Mouse (Mus musculus) left cerebral cortex, adult 9 months (tissue): Measurements from ENCODE around the gene Chchd1.
"Not testable (repeated sequence)": the region's sequence is repeated elsewhere in the genome, so short reads cannot be mapped to it uniquely, and the experiment has no call there.

Experiments
- DNase-seq, 2 experiments: peaks; one replicate each; pipeline ENCODE4 v3.0.0; 2022; ENCODE audit warnings: low spot score in 2 of 2

Chchd1 gene

DNA sequence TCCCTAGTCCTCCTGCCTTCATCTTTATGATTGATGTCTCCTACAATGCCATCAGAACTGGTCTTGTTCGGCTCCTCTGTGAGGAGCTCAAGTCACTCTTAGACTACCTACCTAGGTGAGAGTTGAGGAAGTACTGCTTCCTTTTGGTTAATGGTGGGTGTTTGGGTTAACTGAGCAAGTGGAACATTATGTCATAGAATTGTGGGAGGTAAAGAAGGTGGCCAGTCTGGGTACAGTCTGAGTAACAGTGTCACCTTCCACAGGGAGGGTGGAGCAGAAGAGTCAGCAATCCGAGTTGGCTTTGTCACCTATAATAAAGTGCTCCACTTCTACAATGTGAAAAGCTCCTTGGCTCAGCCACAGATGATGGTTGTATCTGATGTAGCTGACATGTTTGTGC, 13.8 kb upstream of the Chchd1 start:
- DNase-seq = no peak

DNA sequence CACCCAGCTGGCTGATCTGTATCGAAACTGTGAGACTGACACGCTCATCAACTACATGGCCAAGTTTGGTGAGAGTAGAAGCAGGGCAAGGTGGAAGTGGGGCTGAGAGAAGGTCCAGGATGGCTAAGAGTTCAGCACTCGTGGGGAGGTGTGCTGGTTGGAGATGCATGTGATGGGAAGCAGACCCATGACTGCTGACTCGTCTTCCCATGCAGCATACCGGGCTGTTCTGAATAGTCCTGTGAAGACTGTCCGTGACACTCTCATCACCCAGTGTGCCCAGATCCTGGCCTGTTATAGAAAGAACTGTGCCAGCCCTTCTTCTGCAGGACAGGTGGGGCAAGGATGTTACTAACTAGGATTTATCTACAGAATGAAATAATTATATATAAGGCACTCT, 11.0 kb upstream of the Chchd1 start:
- no peak for DNase-seq

DNA sequence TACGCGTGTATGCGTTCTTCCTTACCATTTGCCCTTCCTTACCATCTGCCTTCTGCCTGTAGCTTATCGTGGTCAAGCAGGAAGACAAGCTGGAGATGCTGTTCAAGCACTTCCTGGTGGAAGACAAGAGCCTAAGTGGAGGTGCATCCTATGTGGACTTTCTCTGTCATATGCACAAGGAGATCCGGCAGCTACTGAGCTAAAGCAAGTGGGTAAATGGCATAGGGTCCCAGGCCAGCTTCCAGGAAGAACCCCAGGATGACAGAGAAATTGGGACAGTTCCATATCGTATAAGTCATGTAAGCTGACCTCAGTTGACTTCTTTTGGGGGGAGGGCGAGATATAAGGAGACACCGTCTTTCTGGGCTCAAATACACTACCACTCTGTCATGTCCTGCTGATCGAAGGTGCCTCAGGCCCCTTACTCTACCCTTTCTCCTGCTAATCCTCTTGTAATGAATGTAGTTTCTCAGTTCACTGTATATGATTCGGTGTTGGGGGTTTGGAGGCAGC, 9.2 kb upstream of the Chchd1 start:
- no peak for DNase-seq

DNA sequence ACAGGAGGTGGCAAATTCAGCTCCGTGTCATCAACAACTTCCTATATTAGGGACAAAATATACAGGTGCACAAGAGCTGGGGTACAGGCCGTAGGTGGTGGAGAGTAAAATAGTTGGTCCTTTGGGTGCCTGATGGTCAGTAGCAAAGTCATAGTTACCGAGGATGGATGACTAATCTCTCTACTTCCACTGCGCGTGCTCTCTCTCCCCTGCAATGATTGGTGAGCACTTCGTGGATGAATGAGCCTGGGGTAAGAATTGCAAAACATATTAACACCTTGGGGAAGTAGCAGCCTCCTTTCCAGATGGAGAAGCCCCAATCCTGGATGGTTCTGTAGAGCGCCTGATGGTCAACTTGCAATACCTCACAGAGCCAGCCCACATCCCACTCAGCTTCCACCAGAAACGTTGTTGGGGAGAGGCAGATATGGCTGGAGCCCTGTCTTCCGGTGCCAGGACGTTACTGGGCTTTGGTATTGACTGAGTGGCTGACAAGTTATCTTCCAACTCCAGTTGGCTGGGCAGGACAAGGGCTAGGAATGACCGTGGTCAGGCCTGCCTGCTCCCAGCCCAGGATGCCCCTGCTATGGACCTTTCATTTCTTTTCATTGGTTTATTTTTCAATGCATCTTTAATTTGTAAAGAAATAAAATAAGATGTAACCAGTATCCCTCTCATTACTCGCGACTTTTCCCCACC, 8.5 kb upstream of the Chchd1 start:
- peak in 1 of 2 experiments; percentile 46 for DNase-seq

DNA sequence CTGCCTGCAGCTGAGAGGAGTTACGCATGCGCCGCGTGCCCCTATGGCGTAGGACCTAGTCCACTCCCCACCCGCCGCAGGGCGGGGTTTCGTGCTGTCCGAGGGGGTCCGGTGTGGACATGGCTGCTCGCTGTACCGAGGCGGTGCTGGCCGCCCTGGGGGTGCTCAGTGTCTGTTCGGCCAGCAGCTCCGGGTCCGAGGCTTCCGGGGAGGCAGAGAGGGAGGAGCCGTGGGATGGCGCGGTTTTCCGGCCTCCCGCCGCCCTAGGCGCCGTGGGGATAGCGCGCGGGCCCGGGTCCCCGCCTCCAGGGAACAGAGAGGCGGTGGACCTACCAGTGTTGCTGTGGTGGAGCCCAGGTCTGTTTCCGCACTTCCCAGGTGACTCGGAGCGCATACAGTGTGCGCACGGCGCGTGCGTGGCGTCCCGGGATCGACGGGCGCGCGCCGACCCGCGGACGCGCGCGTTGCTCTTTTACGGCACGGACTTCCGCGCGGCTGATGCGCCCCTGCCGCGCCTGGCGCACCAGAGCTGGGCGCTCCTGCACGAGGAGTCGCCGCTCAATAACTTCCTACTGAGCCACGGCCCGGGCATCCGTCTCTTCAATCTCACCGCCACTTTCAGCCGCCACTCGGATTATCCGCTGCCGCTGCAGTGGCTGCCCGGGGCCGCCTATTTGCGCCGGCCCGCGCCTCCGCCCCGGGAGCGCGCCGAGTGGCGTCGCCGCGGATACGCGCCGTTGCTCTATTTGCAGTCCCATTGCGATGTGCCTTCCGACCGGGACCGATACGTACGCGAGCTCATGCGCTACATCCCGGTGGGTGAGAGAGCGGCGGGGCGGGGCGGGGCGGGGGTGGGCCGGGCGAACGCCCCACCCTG, 7.7 kb upstream of the Chchd1 start, which contains the start of gene Fut11:
Gene Fut11 (plus strand): TSS at position 85 of the 877 bp plus-strand sequence.
- DNase-seq = peak; percentile 70 to 84

DNA sequence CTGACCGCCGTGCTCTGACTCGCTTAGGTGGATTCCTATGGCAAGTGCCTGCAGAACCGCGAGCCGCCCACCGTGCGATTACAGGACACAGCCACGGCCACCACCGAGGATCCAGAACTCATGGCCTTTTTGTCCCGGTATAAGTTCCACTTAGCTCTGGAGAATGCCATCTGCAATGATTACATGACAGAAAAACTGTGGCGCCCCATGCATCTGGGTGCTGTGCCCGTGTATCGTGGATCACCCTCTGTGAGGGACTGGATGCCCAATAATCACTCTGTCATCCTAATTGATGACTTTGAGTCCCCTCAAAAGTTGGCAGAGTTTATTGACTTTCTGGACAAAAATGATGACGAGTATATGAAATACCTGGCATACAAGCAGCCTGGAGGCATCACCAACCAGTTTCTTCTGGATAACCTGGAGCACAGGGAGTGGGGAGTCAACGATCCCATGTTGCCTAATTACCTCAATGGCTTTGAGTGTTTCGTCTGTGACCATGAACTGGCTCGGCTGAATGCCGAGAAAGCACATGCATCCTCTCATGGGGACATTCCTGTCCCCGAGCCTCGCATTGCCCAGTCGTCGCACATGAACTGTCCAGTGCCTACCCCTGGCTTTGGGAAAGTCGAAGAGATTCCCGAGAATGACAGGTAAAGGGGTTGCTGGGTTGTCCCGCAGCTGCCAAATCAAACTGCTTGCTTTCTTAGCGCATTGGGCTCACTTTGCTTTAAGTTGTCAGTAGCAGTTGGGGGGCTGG, 6.9 kb upstream of the Chchd1 start:
- no peak for DNase-seq

DNA sequence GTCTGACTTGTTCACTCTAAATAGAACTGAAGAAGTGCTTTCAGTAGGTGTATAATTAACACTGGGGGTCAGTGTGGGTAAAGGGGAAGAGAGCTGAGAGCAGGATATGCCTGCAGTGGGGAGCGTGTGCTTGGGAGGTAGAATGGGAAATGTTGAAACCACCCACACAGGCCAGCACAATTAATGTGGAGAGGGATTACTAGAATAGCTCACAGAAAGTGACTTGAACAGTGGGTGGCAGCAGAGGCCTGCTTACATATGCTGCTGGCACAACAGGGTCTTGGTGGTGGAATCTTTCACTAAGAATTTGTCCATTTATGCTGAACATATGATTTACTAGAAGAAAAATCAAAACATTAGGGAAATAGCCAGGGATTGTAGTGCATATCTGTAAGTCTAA, 5.8 kb upstream of the Chchd1 start:
- DNase-seq = peak in 1 of 2 experiments; percentile 72

DNA sequence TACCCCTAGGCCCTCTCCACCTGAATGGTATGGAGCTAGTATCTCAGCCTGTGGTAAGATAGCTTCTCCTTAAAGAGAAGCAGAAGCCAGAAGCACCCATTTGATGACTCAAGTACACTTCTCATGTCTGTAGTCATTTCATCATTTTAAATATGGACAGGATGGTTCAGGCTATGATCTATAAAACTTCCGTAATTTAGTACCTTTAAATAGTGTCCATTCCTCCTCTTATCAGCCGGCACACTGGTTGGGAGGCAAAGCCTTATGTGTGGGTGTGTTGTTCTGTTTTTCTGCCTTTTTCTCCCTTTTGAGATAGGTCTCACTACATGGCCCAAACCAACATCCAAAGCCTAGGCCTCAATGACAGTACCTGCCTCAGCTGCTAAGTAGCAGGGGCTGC, 4.3 kb upstream of the Chchd1 start:
- no peak for DNase-seq

DNA sequence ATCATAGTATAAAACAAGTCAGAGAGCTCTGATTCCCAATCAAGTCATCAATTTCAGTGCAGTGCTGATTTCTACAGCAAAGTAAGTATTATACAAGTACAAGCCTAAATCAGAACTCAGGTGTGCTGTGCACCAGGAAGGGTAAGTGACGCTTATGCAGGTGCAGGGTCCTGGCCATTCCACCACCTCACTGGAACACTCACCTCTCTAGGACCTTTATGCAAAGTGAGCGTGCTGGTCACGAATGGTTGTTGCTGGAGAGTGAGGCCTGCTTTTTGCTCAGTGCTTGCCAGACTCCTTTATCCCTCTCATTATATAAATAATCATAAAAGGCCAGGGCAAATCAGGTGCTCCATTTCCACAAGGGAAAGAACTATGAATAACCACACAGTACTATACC, 2.4 kb upstream of the Chchd1 start:
- no peak for DNase-seq

DNA sequence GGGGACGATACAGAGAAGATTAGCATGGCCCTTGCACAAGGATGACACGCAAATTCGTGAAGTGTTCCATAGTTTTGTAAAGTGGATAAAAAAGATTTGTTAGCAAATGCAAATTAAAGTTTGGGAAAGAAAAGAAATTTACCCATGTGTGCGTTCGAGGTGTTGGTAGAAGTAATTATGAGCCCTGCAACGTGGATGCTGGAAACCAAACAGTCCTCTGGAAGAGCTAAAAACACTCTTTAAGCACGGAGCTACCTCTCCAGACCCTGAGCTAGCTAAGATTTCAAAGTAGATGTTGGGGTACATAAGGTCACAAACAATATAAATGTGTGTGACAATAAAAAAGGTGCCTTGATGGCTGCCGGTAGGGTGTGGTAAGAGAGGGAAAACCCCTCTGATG, 1.3 kb upstream of the Chchd1 start:
- DNase-seq = no peak

DNA sequence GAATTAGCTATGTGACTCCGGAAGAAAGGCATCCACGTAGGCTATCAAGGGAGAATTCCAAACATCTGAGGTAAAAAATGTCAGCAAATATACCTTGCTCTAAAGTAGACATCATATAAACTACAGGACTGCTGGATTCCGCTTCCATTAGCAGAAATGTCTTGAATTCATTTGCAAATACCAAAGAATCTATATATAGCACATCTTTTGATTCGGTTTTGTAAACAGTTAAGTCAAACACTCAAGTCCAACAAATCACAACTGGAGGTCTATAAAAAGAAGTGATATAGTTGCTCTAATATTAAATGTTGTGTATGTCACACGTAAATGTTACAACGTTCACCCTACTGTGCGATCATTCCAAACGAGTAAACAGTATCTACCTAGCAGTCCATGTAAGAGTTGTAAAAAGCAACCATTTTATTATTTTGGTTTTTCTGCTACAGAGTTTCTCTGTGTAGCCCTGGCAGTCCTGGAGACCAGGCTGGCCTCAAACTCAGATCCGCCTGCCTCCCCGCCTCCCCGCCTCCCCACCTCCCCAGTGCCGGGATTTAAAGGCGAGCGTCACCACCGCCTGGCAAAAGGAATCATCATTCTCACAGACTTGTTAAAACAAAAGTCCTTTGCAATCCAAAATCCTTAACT, 588 bp upstream of the Chchd1 start:
- DNase-seq = no peak

DNA sequence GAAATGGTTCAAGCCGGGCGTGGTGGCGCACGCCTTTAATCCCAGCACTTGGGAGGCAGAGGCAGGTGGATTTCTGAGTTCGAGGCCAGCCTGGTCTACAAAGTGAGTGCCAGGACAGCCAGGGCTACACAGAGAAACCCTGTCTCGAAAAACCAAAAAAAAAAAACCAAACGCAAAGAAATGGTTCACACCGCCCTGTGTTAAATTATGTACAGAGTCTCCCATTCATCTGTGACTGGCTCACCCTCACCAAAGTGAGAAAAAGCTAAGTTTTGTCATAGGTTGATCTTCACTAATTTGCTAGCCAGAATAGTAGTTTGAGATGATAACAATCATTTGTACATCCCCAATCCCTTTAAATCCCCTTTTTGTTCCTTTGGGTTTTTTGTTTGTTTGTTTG, 655 bp downstream of the Chchd1 start:
- not testable (repeated sequence) for DNase-seq

DNA sequence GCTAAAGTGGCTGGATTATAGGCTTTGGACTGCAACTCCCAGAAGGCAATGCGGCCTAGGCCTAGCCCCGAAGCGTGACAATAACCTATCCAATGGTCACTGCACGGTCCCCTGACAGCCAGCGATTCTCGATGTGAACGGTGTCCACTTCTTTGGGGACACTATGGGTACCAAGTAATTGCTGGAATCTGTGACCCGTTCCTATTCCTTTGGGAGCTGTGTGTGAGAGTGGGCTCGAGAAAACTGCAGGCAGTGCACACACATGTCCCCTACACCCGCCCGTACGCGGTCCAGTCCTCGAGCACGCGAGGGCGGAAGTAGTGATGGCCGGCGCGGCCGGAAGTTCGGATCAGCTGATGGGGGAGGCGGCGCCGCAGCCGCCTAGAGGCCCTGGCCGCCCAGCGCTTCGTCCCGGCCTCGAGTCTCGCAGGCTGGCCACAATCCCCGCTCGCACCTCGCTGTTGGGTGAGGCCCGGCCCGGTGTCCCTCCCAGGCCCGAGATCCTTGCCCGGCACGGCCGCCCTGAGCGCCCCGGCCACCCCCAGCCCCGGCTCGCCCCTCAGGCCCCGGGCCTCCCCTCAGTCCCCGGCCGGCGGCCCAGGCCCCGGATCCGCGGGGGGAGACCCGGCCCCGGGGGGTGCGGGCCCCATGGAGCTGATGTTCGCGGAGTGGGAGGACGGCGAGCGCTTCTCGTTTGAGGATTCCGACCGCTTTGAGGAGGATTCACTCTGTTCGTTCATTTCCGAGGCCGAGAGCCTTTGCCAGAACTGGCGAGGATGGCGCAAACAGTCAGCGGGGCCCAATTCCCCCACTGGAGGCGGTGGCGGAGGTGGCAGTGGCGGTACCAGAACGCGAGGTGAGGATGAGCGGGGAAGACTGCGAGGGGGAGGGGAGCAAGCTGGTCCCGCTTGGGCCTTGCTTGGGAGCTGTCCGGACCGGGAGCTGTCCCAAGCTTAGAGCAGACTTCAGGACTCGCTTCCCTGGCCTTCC, 4.7 kb downstream of the Chchd1 start, which contains the start of gene Zswim8:
Gene Zswim8 (plus strand): TSS at position 352 of the 990 bp plus-strand sequence.
- peak; percentile 74 to 89 for DNase-seq

DNA sequence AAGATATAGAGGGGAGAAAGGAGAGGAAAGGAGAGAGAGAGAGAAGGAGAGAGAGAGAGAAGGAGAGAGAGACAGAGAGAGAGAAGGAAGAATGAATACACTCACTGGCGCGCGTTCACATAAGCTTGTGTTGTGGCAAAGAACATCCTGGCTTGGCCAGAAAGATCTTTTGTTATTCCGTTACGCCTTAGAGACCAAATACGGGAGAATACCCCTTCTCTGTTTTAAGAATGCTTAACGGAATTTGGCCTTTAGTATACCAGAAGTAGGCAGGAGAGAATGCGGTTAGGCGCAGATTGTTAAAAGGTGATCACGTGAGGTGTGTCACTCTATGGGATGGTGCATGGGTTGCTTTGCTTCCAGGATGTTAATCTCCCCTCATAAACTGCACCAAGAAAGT, 5.4 kb downstream of the Chchd1 start:
- DNase-seq = no peak

DNA sequence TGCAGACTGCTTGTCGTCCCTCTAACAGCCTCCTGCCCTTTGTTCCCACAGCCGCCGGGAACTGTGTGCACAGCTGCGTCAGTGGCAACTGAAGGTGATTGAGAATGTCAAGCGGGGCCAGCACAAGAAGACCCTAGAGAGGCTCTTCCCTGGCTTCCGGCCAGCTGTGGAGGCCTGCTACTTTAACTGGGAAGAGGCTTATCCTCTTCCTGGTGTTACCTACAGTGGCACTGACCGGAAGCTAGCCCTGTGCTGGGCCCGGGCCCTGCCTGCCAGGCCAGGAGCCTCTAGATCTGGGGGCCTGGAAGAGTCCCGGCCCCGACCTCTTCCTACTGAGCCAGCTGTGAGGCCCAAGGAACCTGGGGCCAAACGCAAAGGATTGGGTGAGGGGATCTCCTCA, 11.0 kb downstream of the Chchd1 start:
- DNase-seq = no peak

DNA sequence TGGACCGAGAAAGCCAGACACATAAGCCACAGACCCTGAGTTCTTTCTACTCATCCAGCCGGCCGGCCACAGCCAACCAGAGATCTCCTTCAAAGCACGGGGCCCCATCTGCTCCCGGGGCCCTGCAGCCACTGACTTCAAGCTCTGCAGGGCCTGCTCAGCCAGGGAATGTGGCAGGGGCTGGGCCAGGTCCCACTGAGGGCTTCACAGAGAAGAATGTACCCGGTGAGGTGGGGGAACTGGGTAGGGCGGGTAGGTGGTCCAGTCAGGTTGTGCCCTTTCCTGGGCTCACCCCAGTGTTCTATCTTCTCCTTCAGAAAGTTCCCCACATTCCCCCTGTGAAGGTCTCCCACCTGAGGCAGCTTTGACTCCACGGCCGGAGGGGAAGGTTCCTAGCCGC, 15.6 kb downstream of the Chchd1 start:
- no peak for DNase-seq

DNA sequence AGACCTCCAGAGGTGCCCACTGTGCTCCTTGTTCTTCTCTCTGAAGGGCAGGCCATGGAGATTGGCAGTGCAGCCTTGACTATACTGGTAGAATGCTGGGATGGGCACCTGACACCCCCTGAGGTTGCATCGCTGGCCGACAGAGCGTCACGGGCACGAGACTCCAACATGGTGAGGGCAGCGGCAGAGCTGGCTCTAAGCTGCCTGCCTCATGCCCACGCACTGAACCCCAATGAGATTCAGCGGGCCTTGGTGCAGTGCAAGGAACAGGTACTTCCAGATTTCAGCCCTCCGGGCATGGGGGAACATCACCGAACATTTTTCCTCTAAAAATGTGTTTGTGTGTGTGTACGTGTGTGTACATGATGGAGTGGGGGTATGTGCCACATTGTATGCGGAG, 17.0 kb downstream of the Chchd1 start:
- no peak for DNase-seq

DNA sequence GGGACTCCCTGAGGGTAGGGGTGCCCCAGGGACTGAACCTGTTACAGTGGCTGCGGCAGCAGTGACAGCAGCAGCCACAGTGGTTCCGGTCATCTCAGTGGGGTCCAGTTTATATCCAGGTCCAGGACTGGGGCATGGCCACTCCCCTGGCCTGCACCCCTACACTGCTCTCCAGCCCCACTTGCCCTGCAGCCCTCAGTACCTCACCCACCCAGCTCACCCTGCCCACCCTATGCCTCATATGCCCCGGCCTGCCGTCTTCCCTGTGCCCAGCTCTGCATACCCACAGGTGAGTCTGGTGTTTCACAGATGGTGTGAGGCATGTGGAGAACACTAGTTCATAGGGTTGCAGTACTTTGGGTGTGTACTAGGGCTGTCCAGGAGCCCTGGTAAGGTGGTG, 18.6 kb downstream of the Chchd1 start:
- DNase-seq = no peak

DNA sequence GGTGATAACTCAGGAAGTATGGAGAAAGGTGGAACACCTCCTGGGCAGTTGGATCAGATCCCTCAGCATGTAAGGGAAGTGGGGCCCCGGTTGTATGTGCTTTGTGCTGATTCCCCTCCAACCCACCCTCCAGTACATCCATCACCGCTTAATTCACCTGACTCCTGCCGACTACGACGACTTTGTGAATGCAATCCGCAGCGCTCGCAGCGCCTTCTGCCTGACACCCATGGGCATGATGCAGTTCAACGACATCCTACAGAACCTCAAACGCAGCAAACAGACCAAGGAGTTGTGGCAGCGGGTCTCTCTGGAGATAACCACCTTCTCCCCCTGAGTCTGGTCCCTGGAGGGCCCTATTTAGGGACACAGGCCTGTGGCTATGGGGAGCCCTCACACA, 20.2 kb downstream of the Chchd1 start:
- no peak for DNase-seq

DNA sequence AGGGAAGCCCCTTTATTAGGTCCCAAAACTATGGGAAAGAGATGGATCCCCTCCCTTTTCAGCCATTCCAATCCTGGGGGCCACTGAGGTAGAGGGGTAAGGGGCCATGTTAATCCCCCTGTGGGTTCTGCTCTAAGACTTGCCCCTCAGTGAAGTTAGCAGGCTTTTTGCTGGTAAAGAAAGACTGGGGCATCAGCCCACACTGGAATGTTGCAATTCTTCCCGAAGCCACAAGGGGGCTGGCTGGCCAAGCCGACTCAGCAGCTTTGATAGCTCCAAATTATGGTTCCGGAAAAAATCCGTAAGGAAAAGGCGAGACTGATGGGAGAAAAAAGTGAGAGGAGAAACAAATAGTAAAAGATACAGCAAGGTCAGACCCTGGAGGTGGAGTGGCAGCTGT, 21.2 kb downstream of the Chchd1 start:
- DNase-seq = peak in 1 of 2 experiments; percentile 69
